Mouse (Mus musculus): ENCODE results near the gene Pax9.
A peak's percentile ranks its signal among the peaks of the same experiment; 100 is the strongest.

The Pax9 gene

GRCm38 (mm10) chr12:56691427-56692079, at the start of gene Pax9:
TSS of gene Pax9 (plus strand) at chr12:56691767.
- DNase-seq (ENCODE audit: low spot score), result peak; percentile 12

GRCm38 (mm10) chr12:56669451-56670122, 22.0 kb upstream of the Pax9 start:
- DNase-seq (ENCODE audit: low spot score), result no peak

DNA sequence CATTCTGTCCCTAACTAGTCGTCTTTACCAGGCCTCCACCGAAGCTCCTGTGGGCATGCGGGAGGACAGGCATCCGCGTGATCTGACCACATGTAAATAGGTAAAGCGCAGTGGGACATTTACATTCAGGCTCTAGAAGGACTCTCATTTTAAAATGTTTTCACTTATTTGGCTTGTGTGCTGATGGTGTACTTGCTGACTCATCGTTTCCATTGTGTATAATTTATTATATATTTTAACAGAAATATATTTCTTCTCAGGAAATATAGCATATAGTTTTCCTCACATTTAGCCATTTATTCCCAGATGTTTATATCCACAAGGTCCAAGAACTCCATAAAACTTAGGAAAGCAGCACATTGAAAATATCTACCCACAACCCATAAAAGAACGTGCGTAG, 20.8 kb upstream of the Pax9 start:
- no peak for DNase-seq (ENCODE audit: low spot score)

DNA sequence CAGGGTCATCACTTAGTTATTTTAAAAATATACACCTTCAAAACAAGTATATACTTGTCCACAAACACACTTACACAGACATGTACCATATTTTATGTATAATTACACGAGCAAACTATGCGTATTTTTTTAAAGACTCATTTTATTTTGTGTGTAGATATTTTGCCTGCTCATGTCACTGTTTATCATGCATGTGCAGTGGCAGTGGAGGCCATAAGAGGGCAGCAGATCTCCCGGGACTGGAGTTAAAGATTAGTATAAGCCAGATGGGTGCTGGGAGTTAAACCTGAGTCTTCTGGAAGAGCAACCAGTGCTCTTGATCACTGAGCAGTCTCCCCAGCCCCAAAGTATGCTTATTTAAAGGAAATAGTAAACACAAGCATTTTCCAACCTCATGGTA, 16.8 kb upstream of the Pax9 start:
- DNase-seq (ENCODE audit: low spot score), result no peak

DNA sequence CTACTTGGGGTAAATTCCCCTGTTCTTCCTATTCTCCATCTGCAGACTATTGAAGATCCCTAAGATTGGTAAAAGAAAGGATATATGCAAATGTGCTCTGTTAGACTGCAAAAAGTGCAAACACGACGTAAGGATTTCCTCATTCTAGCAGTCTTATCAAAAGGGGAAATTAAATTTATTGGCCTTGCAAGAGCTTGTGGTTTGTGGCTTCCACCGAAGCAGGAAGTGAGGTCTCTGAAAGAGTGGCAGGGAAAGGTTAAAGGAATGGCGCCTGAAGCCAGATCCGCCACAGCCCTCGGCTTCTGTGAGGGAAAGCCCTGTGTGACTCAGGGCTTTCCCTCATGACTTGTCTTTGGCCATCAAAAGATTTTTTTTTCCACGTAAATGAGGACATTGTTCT, 13.9 kb upstream of the Pax9 start:
- DNase-seq (ENCODE audit: low spot score), result no peak

- peak; percentile 28 for DNase-seq (ENCODE audit: low spot score)
Measured at GRCm38 (mm10) chr12:56681096-56681811, 10.3 kb upstream of the Pax9 start.

GRCm38 (mm10) chr12:56687640-56688481, 3.7 kb upstream of the Pax9 start:
- no peak for DNase-seq (ENCODE audit: low spot score)

DNA sequence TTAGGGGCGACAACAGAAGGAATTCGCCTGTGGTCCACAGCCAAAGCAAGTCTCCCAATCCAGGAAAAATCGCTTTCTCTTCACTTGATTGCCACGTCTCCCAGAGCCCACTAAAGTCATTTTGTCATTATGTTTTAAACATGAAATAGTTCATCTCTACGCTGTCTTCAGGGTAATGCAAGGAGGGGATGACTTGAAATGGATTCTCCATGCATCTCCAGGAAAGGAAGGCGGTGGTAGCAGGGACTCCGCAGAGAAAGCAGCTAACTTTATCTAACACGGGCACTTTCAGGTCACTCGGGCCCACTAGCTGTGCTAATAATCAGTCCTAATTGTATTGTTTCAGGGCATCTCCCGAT, 3.1 kb upstream of the Pax9 start:
- DNase-seq (ENCODE audit: low spot score), result no peak

GRCm38 (mm10) chr12:56688920-56689319, 2.6 kb upstream of the Pax9 start:
- DNase-seq (ENCODE audit: low spot score), result peak; percentile 10

GRCm38 (mm10) chr12:56689331-56689730, 2.2 kb upstream of the Pax9 start:
- DNase-seq (ENCODE audit: low spot score), result no peak

- peak; percentile 43 for DNase-seq (ENCODE audit: low spot score)
Measured at GRCm38 (mm10) chr12:56689736-56690135, 1.8 kb upstream of the Pax9 start.

DNA sequence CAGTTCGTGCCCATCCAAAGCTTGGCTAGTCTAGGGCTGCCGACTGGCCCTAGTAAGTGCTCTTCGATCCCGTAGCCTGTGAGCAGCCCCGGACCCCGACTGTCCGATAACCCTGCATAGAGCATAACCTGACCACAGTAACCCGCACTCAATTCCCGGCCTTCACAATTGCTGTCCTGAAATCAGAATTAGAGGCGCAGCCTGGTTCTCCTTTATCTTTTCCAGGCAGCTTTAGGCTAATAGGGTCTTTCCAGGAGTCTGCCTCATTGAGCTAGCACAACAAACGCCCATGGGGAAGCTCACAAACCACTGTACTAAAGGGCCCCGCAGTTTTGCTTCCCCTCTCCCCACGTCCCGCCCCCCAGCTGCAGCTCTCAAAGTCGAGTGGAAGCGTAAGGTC, 1.2 kb upstream of the Pax9 start:
- DNase-seq (ENCODE audit: low spot score), result no peak

- no peak for DNase-seq (ENCODE audit: low spot score)
Measured at GRCm38 (mm10) chr12:56691001-56691400, 566 bp upstream of the Pax9 start.

- DNase-seq (ENCODE audit: low spot score), result no peak
Measured at GRCm38 (mm10) chr12:56692536-56692935, 969 bp downstream of the Pax9 start.

DNA sequence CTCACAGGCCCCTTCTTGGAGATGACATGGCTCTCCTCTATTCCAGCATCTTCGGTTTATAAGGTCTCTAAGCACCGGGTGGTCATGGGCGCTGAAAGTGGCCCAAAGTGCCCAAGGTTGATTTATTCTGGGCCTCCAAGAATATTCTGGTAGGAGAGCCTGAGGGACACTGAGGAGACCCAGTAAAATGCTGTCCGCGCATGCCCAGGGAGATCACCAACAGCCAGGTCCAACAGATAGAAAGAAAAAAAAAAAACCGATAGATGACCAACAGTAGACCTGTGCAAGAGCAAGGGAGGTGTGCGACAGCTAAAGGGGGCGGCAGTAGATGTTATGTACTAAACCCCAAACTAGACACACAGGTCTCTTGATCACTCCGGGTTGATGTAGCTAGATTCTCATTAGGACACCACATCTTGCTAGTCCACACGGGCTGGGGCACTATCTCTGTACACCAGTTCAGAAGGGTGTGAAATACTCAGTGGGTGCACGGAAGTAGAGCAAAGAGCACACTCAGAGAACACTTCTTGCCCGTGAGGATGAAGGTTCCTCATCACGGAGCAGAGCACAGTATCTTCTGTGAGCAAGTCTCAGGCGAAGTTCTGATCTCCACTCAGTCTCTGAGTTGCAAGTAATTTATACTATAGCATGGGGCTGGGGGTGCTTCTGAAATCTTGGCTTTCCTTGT, 2.0 kb downstream of the Pax9 start:
- no peak for DNase-seq (ENCODE audit: low spot score)

DNA sequence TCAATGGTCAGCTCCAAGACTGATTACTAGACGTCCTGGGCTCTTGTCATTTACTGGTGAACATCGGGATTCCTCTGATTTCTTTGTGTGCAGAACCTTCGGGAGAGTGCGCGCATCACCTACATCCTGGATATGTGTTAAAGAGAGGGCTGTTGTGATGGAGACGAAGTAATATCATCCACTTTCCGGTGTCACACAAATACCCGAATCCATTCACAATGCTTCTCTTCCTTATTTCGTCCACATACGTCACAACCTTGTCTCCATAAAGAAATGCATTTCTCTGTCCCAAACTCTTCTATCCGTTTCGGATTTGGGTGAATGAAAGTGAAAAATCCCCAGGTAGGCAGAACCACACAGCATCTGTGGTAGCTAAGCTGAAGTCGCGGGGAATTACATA, 2.8 kb downstream of the Pax9 start:
- no peak for DNase-seq (ENCODE audit: low spot score)

DNA sequence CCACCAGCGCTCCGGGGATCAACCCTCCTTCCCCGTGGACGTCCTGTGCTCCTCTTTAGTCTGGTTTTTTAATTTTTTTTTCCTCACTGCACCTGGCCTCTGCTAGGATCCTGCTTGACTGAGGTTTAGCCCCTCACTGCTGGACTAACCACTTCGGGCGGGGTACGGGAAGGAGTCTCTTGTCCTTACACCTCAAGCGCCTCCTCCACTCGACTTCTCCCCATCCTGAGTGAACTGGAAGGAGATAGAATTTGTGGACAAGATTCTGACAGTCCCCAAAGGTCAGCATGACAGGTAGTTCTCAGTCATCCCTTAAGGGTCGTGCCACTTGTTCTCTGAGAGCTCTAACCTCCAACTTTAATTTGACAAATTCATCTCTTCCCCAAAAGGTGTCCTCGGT, 3.4 kb downstream of the Pax9 start:
- DNase-seq (ENCODE audit: low spot score), result no peak

GRCm38 (mm10) chr12:56695358-56696173, 4.0 kb downstream of the Pax9 start:
- peak; percentile 88 for DNase-seq (ENCODE audit: low spot score)

DNA sequence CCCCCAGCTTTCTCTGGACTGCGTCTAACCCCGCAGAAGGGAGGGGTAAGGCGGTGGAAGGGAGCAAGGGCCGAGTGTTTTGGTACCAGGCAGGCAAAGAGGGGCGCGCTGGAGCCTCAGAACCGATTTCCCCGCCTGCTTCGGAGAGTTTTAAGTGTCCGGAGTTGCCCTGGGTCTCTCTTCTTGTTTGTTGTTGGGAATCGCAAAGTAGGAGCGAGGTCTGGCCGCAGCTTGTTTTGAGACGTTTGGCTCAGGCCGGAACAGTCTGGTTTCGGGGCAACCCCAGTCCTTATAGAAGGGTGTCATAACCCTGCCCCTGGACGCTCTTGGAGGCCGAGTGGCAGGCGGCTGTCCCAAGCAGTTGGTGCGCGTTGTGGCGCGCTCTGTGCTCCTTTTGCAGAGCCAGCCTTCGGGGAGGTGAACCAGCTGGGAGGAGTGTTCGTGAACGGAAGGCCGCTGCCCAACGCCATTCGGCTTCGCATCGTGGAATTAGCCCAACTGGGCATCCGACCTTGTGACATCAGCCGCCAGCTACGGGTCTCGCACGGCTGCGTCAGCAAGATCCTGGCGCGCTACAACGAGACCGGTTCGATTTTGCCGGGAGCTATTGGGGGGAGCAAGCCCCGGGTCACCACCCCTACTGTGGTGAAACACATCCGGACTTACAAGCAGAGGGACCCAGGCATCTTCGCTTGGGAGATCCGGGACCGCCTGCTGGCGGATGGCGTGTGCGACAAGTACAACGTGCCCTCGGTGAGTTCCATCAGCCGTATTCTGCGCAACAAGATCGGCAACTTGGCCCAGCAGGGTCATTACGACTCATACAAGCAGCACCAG, 4.8 kb downstream of the Pax9 start:
- peak; percentile 24 for DNase-seq (ENCODE audit: low spot score)
